Mouse (Mus musculus): ENCODE results near the gene Ppp3ca. TPM values are rescaled to one million over a fixed set of nuclear protein-coding genes. Genes with fewer than 3 reads are reported as not detected.

The Ppp3ca gene
- polyA plus RNA-seq, 1 experiment from 2014 or later: 30.0 TPM

DNA sequence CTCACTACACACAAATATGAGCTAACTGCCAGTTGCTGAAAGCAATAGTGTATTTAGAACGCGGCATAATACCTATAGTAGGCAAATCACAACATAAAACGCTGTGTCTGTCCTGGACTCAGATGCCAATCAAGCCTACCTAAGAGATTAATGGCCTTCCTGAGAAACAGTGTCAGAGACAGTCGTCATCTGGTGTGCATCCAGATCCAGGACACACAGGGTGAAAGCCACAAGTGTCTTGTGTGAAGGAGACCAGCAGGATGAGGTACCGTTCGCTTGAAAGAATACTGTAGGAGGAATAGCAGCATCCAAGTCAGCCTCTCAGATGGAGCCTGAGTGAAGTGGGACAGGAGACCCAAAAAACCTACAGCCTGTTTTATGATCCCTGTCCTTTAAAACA, 231.1 kb downstream of the Ppp3ca start:
- H3K27me3 ChIP-seq (ENCODE audit: low read depth, poor library complexity, severe bottlenecking): no peaks in the 10 kb centered on the region
- DNase-seq (ENCODE audit: low spot score): no peak
- H3K36me3 ChIP-seq: peaks cover 12% of the 10 kb centered on the region
- H3K27ac ChIP-seq (replicated peaks): no peak overlapping the region
- 92% methylated on average over 6 of the region's 6 CpGs for WGBS
- H3K4me3 ChIP-seq: no peak overlapping the region
- H3K9me3 ChIP-seq (replicated peaks): no peaks in the 10 kb centered on the region
- no peaks in the 10 kb centered on the region for H3K4me1 ChIP-seq

DNA sequence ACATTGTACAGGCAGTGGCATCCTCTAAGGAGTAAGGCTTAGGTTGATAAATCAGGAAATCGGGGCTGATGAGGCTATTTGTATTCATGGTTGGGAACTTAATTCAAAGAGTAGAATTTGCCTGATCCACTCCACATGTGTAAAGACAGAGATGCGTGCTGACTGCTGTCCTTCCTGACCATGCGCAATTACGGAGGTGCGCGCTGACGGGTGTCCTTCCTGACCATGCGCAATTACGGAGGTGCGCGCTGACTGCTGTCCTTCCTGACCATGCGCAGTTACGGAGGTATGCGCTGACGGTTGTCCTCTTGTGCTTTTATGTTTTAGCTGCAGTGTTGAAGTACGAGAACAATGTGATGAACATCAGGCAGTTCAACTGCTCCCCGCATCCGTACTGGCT, 232.9 kb downstream of the Ppp3ca start:
- peaks cover 7% of the 10 kb centered on the region for H3K36me3 ChIP-seq

DNA sequence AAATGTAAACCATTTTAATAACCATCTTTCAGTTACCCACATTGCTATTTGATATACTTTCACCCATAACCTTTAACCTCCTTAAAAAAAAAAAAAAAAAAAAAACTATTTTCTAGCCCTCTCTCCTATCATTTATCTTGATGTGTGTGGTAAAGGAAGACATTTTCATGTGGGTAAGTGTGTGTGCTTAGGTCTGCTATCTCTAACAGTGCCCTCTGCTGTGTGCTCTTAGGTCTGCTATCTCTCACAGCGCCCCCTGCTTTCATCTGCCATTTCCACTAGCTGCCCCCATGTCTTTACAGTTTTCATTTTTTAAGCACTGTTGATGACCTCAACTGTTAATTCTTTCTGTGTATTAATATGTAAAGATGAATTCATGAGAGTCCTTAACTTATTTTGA, 235.7 kb downstream of the Ppp3ca start:
- WGBS: 49% methylated on average over 1 of the region's 1 CpGs
- H3K27me3 ChIP-seq (ENCODE audit: low read depth, poor library complexity, severe bottlenecking): no peaks in the 10 kb centered on the region
- peaks cover 15% of the 10 kb centered on the region for H3K36me3 ChIP-seq
- no peak overlapping the region for H3K4me3 ChIP-seq
- H3K27ac ChIP-seq (replicated peaks): no peak overlapping the region
- H3K4me1 ChIP-seq: peaks cover 8% of the 10 kb centered on the region; the same call in 1 of the 2 replicates
- no peak for DNase-seq (ENCODE audit: low spot score)
- H3K9me3 ChIP-seq (replicated peaks): no peaks in the 10 kb centered on the region

More for the DNA sequence above, 232.9 kb downstream of the Ppp3ca start:
- H3K4me1 ChIP-seq: no peaks in the 10 kb centered on the region
- 95% methylated on average over 18 of the region's 18 CpGs for WGBS
- no peaks in the 10 kb centered on the region for H3K9me3 ChIP-seq (replicated peaks)
- H3K4me3 ChIP-seq: no peak overlapping the region
- DNase-seq (ENCODE audit: low spot score): no peak
- H3K27ac ChIP-seq (replicated peaks): no peak overlapping the region
- H3K27me3 ChIP-seq (ENCODE audit: low read depth, poor library complexity, severe bottlenecking): no peaks in the 10 kb centered on the region

DNA sequence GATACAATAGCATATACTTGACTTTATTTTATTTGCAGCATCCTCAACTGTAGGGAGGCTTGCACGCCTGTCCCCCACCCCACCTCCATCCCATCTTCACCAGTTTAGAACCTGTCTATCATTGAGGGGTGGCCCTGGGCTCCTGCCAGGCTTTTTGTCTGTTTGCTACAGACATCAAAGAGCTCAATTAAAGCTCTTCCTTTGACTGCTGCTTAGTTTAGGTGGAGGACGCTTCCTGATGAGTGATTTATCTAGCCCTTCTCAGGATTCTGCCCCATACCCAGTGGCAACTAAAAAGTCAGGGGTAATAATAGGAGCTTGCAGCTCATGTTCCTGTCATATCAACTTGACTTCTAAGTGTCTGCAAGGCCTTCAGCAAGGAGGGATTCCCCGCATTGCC, 239.6 kb downstream of the Ppp3ca start:
- 43% methylated on average over 3 of the region's 3 CpGs for WGBS
- Histone ChIP-seq H3K27me3 (ENCODE audit: low read depth, poor library complexity, severe bottlenecking) (no peaks in the 10 kb centered on the region), H3K27ac (replicated peaks) (no peak overlapping the region), H3K36me3 (peaks cover 8% of the 10 kb centered on the region; the same call in 1 of the 2 replicates), H3K4me3 (no peak overlapping the region), H3K9me3 (replicated peaks) (no peaks in the 10 kb centered on the region), H3K4me1 (peaks cover 9% of the 10 kb centered on the region; the same call in 1 of the 2 replicates)
- DNase-seq (ENCODE audit: low spot score): no peak

DNA sequence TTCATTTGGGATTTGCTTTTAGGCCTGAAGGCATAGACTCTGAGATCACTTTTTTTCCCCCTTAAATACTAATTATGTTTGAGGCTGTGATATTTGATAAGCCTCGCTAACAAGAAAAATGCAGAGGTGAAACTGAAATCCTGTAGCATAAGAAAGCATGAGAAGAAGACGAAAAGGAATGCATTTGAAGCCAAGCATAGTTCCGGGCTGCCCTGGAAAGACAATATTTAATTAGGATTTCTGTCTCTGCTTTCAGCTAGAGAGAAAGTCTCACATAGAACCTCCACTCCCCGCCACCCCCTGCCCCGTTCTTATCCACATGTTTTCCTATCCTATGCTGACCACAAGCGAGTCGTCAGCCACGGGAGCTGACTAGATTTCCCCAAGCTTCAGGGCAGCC, 241.4 kb downstream of the Ppp3ca start:
- H3K4me1 ChIP-seq: peaks cover 9% of the 10 kb centered on the region; the same call in 1 of the 2 replicates
- no peak for DNase-seq (ENCODE audit: low spot score)
- no peaks in the 10 kb centered on the region for H3K9me3 ChIP-seq (replicated peaks)
- WGBS: 92% methylated on average over 8 of the region's 8 CpGs
- H3K27me3 ChIP-seq (ENCODE audit: low read depth, poor library complexity, severe bottlenecking): no peaks in the 10 kb centered on the region
- H3K4me3 ChIP-seq: no peak overlapping the region
- H3K36me3 ChIP-seq: 0 out of 2 replicates have a peak, but pooled peaks cover 8% of the 10 kb centered on the region
- no peak overlapping the region for H3K27ac ChIP-seq (replicated peaks)

DNA sequence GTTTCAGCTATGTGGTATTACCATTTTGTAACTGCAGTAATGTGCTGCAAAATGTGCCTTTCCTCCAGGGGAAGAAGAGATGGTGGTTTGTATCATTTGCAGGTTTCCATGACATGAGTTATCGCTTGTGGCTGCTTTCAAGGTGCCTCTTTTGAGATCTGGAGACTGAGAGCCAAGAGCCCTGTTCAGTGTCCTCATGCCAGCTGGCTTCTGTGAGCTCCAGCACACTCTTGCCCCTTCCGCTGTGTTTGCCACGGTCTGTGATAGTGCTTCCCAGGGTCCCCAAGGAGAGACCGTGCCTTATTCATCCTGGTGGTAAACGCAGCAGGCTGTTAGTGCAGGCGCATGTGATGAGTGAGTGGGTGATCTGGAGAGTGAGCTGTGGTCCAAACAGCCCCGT, 247.2 kb downstream of the Ppp3ca start:
- no peak overlapping the region for H3K4me3 ChIP-seq
- DNase-seq (ENCODE audit: low spot score): no peak
- no peak overlapping the region for H3K27ac ChIP-seq (replicated peaks)
- 89% methylated on average over 7 of the region's 7 CpGs for WGBS
- no peaks in the 10 kb centered on the region for H3K9me3 ChIP-seq (replicated peaks)
- no peaks in the 10 kb centered on the region for H3K27me3 ChIP-seq (ENCODE audit: low read depth, poor library complexity, severe bottlenecking)
- H3K4me1 ChIP-seq: no peaks in the 10 kb centered on the region; the same call in 1 of the 2 replicates
- peaks cover 11% of the 10 kb centered on the region; the same call in 1 of the 2 replicates for H3K36me3 ChIP-seq

DNA sequence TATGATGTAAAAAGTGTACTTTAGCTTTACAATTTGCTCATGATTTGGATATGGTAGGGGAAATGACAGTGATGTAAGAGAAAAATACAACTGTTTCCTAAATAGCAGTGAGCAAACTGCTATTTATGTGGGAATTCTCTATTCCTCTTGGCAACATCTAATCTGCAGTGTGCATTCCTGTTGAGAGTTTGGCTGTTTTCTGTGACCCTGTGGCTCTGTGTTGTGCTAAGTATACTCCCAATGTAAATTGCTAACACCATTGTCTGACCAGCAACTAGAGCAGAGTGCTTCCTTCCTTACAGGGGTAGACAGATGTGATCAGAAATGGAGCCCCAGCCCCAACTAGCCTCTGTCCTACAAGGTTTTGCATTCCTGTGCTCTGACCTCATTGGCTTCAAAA, 263.1 kb downstream of the Ppp3ca start:
- no peak overlapping the region for H3K4me3 ChIP-seq
- H3K9me3 ChIP-seq (replicated peaks): no peaks in the 10 kb centered on the region
- H3K27me3 ChIP-seq (ENCODE audit: low read depth, poor library complexity, severe bottlenecking): no peaks in the 10 kb centered on the region
- H3K36me3 ChIP-seq: peaks cover 17% of the 10 kb centered on the region
- DNase-seq (ENCODE audit: low spot score): no peak
- 0 out of 2 replicates have a peak, but pooled peaks cover 2% of the 10 kb centered on the region for H3K4me1 ChIP-seq
- no peak overlapping the region for H3K27ac ChIP-seq (replicated peaks)

DNA sequence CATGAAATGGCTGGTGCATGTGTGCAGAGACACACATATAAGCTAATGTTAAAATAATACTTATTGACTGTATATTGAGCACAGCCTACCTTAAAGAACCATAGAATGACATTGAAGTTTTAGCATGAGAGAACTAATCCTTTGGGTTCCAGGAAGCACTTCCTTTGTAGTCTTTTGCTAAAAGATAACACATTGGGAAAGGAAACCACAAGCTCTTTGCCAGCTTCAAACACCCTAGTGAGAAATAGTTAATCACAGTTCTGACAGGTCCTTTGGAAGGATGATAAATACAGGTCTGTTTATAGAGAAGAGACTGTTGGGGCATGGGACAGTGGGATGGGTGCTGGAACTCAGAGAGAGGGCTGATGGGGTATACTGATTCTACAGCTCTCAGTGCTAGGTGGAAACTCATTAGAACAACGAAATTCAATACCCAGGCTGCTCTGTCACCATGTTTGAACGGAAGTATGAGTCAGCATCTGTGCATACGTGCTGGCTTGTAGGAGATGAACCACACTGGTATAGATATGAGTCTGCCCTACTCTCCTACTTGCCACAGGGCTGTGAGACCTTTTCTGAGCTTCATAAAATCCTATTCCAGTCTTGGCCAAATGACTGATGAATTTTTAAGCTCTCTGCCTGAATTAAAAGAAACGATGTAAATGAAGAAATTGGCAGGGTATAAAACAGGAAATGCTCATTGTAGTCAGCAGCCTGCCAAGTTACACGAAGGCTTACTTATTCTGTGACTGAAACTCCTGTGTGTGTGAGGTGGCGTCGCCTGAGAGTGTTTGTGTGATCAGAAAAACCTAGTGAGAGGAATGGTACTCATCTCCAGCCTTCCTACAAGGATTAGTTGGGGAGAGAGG, 271.0 kb downstream of the Ppp3ca start:
- no peak for DNase-seq (ENCODE audit: low spot score)
- Histone ChIP-seq H3K27ac (replicated peaks) (no peak overlapping the region), H3K27me3 (ENCODE audit: low read depth, poor library complexity, severe bottlenecking) (no peaks in the 10 kb centered on the region), H3K4me3 (no peak overlapping the region), H3K9me3 (replicated peaks) (no peaks in the 10 kb centered on the region), H3K4me1 (no peaks in the 10 kb centered on the region), H3K36me3 (no peaks in the 10 kb centered on the region)
- WGBS: 88% methylated on average over 7 of the region's 7 CpGs

DNA sequence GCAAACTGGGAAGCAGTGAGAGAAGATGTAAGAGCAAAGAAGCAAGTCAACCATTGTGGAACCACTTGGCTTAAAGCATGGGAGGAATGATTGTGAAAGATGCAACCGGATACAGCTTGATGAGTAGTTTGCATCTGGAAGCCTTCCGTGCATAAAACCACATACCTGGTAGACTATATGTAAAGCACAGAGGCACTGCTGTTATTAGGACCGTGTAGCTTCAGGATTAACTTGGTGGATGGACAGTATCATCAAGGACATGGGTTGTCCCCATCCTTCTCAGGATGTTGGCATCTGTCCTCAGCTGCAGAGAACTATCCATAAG, 271.6 kb downstream of the Ppp3ca start:
- Histone ChIP-seq H3K27me3 (ENCODE audit: low read depth, poor library complexity, severe bottlenecking) (no peaks in the 10 kb centered on the region), H3K4me3 (no peak overlapping the region), H3K36me3 (no peaks in the 10 kb centered on the region), H3K27ac (replicated peaks) (no peak overlapping the region), H3K4me1 (no peaks in the 10 kb centered on the region), H3K9me3 (replicated peaks) (no peaks in the 10 kb centered on the region)
- 90% methylated on average over 3 of the region's 3 CpGs for WGBS
- no peak for DNase-seq (ENCODE audit: low spot score)

DNA sequence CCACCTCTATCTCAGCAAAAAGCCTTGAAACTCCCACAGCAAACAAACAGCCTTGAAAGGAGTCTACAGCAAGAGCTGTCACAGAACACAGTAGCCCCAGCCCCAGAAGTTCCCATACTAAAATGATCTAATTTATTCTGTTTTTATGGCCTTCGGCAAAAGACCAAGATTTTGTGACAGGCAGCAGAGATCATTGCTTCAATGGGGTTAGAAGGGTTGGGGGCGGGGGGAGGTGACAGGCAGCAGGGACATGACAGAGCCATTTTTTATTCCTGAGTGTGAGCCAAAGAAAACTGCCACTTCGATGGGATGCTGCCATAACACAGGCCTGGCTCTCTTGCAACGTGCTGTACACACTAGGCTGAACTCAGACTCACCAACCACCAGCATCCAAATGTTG, 275.6 kb downstream of the Ppp3ca start:
- H3K4me3 ChIP-seq: no peak overlapping the region
- H3K9me3 ChIP-seq (replicated peaks): no peaks in the 10 kb centered on the region
- no peak overlapping the region for H3K27ac ChIP-seq (replicated peaks)
- no peaks in the 10 kb centered on the region for H3K27me3 ChIP-seq (ENCODE audit: low read depth, poor library complexity, severe bottlenecking)
- no peak for DNase-seq (ENCODE audit: low spot score)
- no peaks in the 10 kb centered on the region for H3K36me3 ChIP-seq
- H3K4me1 ChIP-seq: no peaks in the 10 kb centered on the region
- WGBS: 93% methylated on average over 4 of the region's 4 CpGs

DNA sequence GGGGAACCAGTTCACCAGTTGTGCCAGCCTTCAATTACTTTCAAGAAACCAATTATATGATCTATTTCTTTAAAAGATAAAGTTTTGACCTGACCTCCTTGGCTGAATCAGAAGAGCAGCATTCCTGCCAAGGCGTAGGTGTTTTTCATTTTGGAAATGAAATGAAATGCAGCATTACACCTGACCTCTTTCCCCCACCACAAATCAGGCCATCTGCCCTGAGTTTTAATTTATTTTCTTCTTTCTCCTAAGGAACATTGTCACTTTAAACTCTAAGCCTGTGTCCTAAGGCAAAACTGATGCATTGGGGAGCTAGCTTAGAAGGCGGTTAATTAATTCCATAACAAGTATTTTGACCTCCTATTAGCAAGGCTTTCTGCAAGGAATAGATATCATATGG, 276.7 kb downstream of the Ppp3ca start:
- no peak overlapping the region for H3K27ac ChIP-seq (replicated peaks)
- no peak for DNase-seq (ENCODE audit: low spot score)
- H3K27me3 ChIP-seq (ENCODE audit: low read depth, poor library complexity, severe bottlenecking): no peaks in the 10 kb centered on the region
- H3K36me3 ChIP-seq: no peaks in the 10 kb centered on the region
- no peak overlapping the region for H3K4me3 ChIP-seq
- 93% methylated on average over 2 of the region's 2 CpGs for WGBS
- H3K4me1 ChIP-seq: no peaks in the 10 kb centered on the region
- no peaks in the 10 kb centered on the region for H3K9me3 ChIP-seq (replicated peaks)

DNA sequence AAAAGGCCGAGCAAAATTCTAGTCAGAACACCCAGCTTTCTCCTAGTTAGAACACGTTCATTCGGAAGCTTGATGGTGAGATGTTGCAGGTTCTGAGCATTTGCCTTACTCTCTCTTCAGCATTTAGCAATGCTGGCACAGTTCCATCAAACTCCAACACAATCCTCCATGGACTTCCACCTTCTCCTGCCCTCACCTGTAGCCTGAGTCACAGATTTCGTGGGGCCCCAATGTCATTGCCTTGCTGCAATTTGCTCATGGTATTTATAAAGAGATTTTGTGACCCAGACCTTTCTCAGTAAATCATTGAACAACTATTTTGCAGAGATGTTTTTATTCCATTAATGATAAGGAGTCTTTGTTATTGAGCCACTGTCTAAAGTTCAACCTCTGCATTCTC, 278.2 kb downstream of the Ppp3ca start:
- no peaks in the 10 kb centered on the region for H3K27me3 ChIP-seq (ENCODE audit: low read depth, poor library complexity, severe bottlenecking)
- 94% methylated on average over 4 of the region's 4 CpGs for WGBS
- no peak overlapping the region for H3K27ac ChIP-seq (replicated peaks)
- H3K36me3 ChIP-seq: no peaks in the 10 kb centered on the region
- no peak for DNase-seq (ENCODE audit: low spot score)
- H3K4me3 ChIP-seq: no peak overlapping the region
- H3K9me3 ChIP-seq (replicated peaks): no peaks in the 10 kb centered on the region
- no peaks in the 10 kb centered on the region for H3K4me1 ChIP-seq

DNA sequence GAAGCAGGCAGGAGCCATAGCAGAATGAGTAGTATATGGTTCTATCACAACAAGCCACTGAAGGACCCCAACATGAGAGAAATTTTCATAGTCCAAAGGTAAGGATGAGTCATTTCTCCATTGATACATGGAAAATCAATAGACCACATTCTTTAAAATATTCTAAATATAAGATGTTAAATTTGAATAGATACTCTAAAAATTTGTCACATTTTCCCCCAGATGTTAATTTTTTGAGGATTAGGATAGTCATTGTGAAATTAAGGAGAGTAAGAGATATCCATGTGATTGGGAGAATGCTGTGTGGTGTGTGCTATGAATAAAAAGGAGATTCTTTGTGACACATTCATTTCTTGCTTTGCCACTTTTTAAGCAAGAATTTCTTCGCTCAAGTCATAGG, 281.9 kb downstream of the Ppp3ca start:
- Histone ChIP-seq H3K27me3 (ENCODE audit: low read depth, poor library complexity, severe bottlenecking) (no peaks in the 10 kb centered on the region), H3K36me3 (no peaks in the 10 kb centered on the region), H3K27ac (replicated peaks) (no peak overlapping the region), H3K4me3 (no peak overlapping the region), H3K4me1 (no peaks in the 10 kb centered on the region), H3K9me3 (replicated peaks) (no peaks in the 10 kb centered on the region)
- WGBS: 93% methylated on average over 1 of the region's 1 CpGs
- DNase-seq (ENCODE audit: low spot score): no peak
